Mouse (Mus musculus): Measurements from ENCODE around the gene Ranbp9. TPM values are rescaled to one million over a fixed set of nuclear protein-coding genes. Genes with fewer than 3 reads are reported as not detected.
A peak's percentile ranks its signal among the peaks of the same experiment; 100 is the strongest.

Ranbp9 gene
- polyA plus RNA-seq, 1 experiment from 2014 or later = 11.5 TPM

DNA sequence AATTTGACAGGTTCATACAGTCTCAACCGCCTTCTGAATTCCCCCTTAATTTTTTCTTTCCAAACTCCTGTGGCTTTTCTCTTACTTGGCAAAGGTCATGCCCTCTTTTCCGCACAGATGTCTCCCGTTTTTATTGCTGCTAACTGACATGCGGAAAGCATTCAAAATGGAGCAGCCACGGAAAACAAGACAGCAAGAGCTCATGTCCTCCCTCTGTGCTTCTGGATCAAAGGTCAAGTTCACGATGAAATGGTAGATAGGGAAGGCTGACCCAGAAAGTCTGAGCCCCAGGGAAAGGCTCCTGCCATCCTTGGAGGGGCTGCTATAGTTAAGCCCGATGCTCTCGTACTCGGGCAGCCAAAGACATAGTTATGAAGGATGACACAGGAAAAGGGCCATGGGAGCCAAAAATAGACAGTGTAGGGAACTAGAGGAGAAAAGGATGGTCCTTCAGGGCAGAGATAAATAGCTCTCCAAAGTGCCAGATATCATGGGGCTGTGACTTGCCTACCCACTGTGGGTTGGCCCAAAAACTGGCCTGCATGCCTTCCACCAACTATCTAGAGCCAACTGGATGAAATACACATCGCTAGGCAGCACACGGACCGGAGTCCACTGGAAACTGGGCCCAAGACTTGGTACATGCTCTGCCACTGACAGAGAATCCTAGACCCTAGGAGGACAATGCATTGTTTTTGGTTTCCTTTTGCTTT is 5.6 kb upstream of the Ranbp9 start:
- H3K36me3 ChIP-seq (replicated peaks) = no peaks in the 10 kb centered on the region
- WGBS = 66% methylated on average over 12 of the region's 12 CpGs
- no peaks in the 10 kb centered on the region for H3K9me3 ChIP-seq
- H3K27ac ChIP-seq = no peak overlapping the region
- H3K27me3 ChIP-seq (replicated peaks) = no peaks in the 10 kb centered on the region
- no peak for ATAC-seq (replicated peaks)
- peaks cover 5% of the 10 kb centered on the region for H3K4me1 ChIP-seq
- no peak overlapping the region for H3K4me3 ChIP-seq
- no peak overlapping the region for H3K9ac ChIP-seq
- H3K4me2 ChIP-seq = no peak overlapping the region

DNA sequence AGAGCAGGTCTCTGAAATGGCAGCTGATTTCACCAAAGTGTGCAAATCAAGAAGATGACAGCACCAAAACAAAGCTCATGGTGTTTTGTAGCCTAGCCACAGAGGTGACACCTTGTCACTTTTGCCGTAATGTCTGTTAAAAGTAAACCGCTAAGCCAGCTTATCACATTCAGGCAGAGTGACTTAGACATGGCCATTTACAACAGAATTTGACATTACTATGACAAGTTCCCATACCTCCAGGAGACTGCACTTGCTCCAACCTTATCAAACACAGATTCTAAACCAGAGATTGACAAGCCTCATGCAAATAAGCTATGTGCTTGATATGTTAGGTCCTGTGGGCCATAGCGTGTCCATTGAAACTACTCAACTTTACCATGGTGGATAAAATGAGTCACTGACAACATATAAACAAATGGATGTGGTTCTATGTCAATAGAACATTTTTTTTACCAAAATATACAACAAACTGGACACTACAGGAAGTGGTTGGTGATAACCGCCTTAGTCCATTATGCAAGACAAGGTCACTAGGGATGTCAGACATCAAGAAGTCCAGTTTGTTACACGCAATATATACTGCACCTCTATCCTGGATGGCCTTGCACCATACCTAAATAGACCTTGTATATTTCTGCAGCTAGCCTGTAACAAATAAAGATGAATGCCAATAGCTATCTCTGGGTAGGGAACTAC is 4.3 kb upstream of the Ranbp9 start:
- Histone ChIP-seq H3K9ac (no peak overlapping the region), H3K4me3 (no peak overlapping the region), H3K4me1 (peaks cover 6% of the 10 kb centered on the region), H3K9me3 (no peaks in the 10 kb centered on the region), H3K4me2 (no peak overlapping the region), H3K27me3 (replicated peaks) (no peaks in the 10 kb centered on the region), H3K27ac (no peak overlapping the region), H3K36me3 (replicated peaks) (no peaks in the 10 kb centered on the region)
- no peak for ATAC-seq (replicated peaks)
- WGBS = 93% methylated on average over 5 of the region's 5 CpGs

- no peaks in the 10 kb centered on the region for H3K36me3 ChIP-seq (replicated peaks)
- no peak for ATAC-seq (replicated peaks)
- no peaks in the 10 kb centered on the region for H3K27me3 ChIP-seq (replicated peaks)
- 95% methylated on average over 9 of the region's 9 CpGs for WGBS
- no peaks in the 10 kb centered on the region for H3K9me3 ChIP-seq
- no peak overlapping the region for H3K9ac ChIP-seq
- H3K4me3 ChIP-seq = no peak overlapping the region
- H3K4me1 ChIP-seq = peaks cover 15% of the 10 kb centered on the region
- no peak overlapping the region for H3K27ac ChIP-seq
- H3K4me2 ChIP-seq = no peak overlapping the region
These were observed 1.7 kb upstream of the Ranbp9 start for GRCm38 (mm10) chr13:43482782-43483181.

GRCm38 (mm10) chr13:43481859-43482245 is 770 bp upstream of the Ranbp9 start:
- peak; percentile 31 for ATAC-seq (replicated peaks)
- no peaks in the 10 kb centered on the region for H3K36me3 ChIP-seq (replicated peaks)
- peak overlapping the region; percentile 100 for H3K9ac ChIP-seq
- H3K4me2 ChIP-seq = peak overlapping the region; percentile 75
- WGBS = 35% methylated on average over 6 of the region's 6 CpGs
- H3K9me3 ChIP-seq = no peaks in the 10 kb centered on the region
- peak overlapping the region; percentile 62 for H3K4me3 ChIP-seq
- H3K27ac ChIP-seq = peak overlapping the region; percentile 100
- no peaks in the 10 kb centered on the region for H3K27me3 ChIP-seq (replicated peaks)
- peaks cover 20% of the 10 kb centered on the region for H3K4me1 ChIP-seq

DNA sequence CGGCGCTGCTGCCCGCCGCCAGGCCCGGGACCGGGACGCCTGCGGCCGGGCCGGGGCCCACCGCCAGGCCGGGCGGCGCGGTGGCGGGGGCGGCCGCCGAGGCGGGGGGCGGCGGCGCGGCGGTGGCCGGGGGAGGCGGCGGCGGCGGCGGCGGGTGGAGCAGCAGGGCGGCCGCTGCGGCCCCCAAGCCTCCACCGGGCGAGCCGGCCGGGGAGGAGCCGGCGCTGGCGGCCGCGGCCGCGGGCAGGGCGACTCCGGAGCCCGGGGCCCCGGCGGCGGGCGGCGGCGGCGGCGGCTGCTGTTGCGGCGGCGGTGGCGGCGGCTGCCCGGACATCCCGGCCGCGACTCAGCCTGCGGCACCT is 506 bp downstream of the Ranbp9 start:
- Histone ChIP-seq H3K27ac (peak overlapping the region; percentile 100), H3K36me3 (replicated peaks) (no peaks in the 10 kb centered on the region), H3K4me2 (peak overlapping the region; percentile 75), H3K27me3 (replicated peaks) (no peaks in the 10 kb centered on the region), H3K4me1 (peaks cover 23% of the 10 kb centered on the region), H3K4me3 (peak overlapping the region; percentile 62), H3K9ac (peak overlapping the region; percentile 100), H3K9me3 (no peaks in the 10 kb centered on the region)
- peak; percentile 2; the same call in 1 of the 2 replicates for ATAC-seq (replicated peaks)
- 0% methylated on average over 23 of the region's 67 CpGs for WGBS

- peak overlapping the region; percentile 100 for H3K27ac ChIP-seq
- H3K4me3 ChIP-seq = peak overlapping the region; percentile 62
- no peaks in the 10 kb centered on the region for H3K36me3 ChIP-seq (replicated peaks)
- ATAC-seq (replicated peaks) = peak; percentile 24; the same call in 1 of the 2 replicates
- H3K27me3 ChIP-seq (replicated peaks) = no peaks in the 10 kb centered on the region
- no peaks in the 10 kb centered on the region for H3K9me3 ChIP-seq
- under 1% methylated on average over 36 of the region's 36 CpGs for WGBS
- peaks cover 23% of the 10 kb centered on the region for H3K4me1 ChIP-seq
- peak overlapping the region; percentile 100 for H3K9ac ChIP-seq
- H3K4me2 ChIP-seq = peak overlapping the region; percentile 75
These were observed 1.1 kb downstream of the Ranbp9 start for GRCm38 (mm10) chr13:43479767-43480571.

DNA sequence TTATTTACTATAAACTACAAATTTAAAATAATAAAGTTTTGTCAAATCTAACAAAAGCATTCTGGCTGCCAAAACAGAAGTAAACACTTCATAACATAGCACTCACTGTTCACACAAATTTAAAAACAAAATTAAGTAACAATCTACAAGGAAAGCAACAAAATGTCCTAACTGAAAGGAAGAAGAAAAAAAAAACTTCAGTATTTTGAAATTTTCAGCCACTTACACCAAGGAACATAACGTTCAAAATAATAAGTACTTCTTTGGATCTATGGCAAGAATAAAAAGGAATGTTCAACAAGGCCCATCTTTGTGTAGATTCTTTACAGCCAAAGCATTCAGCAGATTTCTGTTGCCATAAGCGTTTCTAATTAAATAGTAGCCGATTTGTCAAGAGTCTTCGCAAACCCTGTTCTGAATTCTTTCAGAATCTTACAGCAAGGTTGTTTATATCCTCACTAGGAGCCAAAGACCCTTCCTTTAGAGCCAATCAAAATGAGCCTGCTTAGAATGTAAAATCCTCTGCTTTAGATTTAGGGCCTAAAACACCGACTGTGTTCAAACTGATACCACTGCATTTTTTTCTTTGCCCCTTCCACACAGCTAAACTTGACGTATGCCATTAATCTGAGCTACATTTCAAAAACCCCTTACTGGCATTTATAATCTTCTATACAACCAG is 1.9 kb downstream of the Ranbp9 start:
- Histone ChIP-seq H3K4me2 (peak overlapping the region; percentile 75), H3K4me3 (peak overlapping the region; percentile 62), H3K27ac (peak overlapping the region; percentile 100), H3K27me3 (replicated peaks) (no peaks in the 10 kb centered on the region), H3K9me3 (no peaks in the 10 kb centered on the region), H3K4me1 (peaks cover 23% of the 10 kb centered on the region), H3K36me3 (replicated peaks) (no peaks in the 10 kb centered on the region), H3K9ac (peak overlapping the region; percentile 100)
- ATAC-seq (replicated peaks) = no peak
- 6% methylated on average over 6 of the region's 6 CpGs for WGBS

DNA sequence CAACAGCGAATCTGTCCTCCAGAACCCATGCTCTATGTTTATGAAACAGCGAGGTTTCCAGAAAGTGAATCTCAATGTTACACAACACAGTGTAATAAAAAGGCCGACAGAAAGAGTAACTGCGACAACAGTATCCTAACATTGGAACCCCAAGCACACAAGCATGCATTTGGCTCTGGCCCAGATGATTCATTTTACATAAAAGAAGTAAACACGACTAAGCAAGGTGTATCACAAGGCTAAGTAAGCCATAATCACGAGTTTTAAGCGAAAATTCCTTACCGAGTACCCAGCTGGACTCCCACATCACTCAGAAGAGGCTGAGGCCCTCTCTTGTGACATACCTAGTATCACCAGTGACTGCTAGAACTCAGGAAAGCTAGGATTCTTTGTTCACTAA is 2.5 kb downstream of the Ranbp9 start:
- Histone ChIP-seq H3K9ac (peak overlapping the region; percentile 54), H3K36me3 (replicated peaks) (no peaks in the 10 kb centered on the region), H3K4me2 (peak overlapping the region; percentile 75), H3K4me1 (peaks cover 29% of the 10 kb centered on the region), H3K27ac (peak overlapping the region; percentile 26), H3K27me3 (replicated peaks) (no peaks in the 10 kb centered on the region), H3K4me3 (peak overlapping the region; percentile 62), H3K9me3 (no peaks in the 10 kb centered on the region)
- WGBS = 25% methylated on average over 8 of the region's 8 CpGs
- ATAC-seq (replicated peaks) = no peak

DNA sequence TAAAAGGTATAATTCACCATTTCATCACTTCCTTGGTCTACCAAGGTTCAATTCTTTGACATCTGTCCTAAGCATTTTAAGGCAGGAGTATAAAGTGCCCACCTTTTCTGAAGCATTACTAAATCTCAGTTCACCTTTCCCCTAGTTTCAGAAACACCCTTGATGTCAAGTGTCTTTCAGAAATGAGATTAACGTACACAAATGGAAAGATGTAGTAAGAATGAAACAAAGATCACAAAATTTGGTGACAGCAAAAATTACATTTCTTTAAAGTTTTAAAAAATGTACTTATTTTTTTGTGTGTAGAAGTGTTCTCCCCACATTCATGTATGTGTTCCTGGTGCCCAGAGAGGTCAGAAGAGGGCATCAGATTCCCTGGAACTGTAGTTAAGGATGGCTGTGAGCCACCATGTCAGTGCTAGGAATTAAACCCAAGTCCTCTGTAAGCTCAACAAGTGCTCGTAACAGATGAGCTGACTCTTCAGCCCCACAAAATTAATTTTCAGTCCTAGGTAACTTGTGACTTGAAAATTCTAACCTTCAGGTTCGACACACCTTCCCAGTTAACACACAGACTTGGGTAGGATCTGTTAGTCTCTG is 3.9 kb downstream of the Ranbp9 start:
- H3K27me3 ChIP-seq (replicated peaks) = no peaks in the 10 kb centered on the region
- H3K36me3 ChIP-seq (replicated peaks) = no peaks in the 10 kb centered on the region
- H3K27ac ChIP-seq = no peak overlapping the region
- no peak overlapping the region for H3K9ac ChIP-seq
- ATAC-seq (replicated peaks) = no peak
- peaks cover 29% of the 10 kb centered on the region for H3K4me1 ChIP-seq
- no peak overlapping the region for H3K4me3 ChIP-seq
- no peak overlapping the region for H3K4me2 ChIP-seq
- 92% methylated on average over 3 of the region's 3 CpGs for WGBS
- no peaks in the 10 kb centered on the region for H3K9me3 ChIP-seq

- no peak overlapping the region for H3K4me2 ChIP-seq
- no peaks in the 10 kb centered on the region for H3K36me3 ChIP-seq (replicated peaks)
- H3K27ac ChIP-seq = no peak overlapping the region
- no peak for ATAC-seq (replicated peaks)
- no peaks in the 10 kb centered on the region for H3K27me3 ChIP-seq (replicated peaks)
- 87% methylated on average over 7 of the region's 7 CpGs for WGBS
- no peaks in the 10 kb centered on the region for H3K9me3 ChIP-seq
- no peak overlapping the region for H3K9ac ChIP-seq
- H3K4me3 ChIP-seq = no peak overlapping the region
- peaks cover 23% of the 10 kb centered on the region for H3K4me1 ChIP-seq
These were observed 4.9 kb downstream of the Ranbp9 start for GRCm38 (mm10) chr13:43476226-43476625.

GRCm38 (mm10) chr13:43474722-43475121 is 6.4 kb downstream of the Ranbp9 start:
- ATAC-seq (replicated peaks) = no peak
- no peaks in the 10 kb centered on the region for H3K27me3 ChIP-seq (replicated peaks)
- 89% methylated on average over 5 of the region's 5 CpGs for WGBS
- H3K4me3 ChIP-seq = no peak overlapping the region
- no peak overlapping the region for H3K27ac ChIP-seq
- H3K4me2 ChIP-seq = no peak overlapping the region
- no peaks in the 10 kb centered on the region for H3K9me3 ChIP-seq
- H3K36me3 ChIP-seq (replicated peaks) = no peaks in the 10 kb centered on the region
- H3K9ac ChIP-seq = no peak overlapping the region
- peaks cover 23% of the 10 kb centered on the region for H3K4me1 ChIP-seq
